Mouse (Mus musculus): Measurements from ENCODE around the gene Sf3a1.

The Sf3a1 gene

GRCm38 (mm10) chr11:4187318-4187700 is 27.2 kb downstream of the Sf3a1 start:
- DNase-seq = no peak

GRCm38 (mm10) chr11:4189182-4189581 is 29.0 kb downstream of the Sf3a1 start:
- no peak for DNase-seq

GRCm38 (mm10) chr11:4190677-4191076 is 30.5 kb downstream of the Sf3a1 start:
- no peak for DNase-seq

GRCm38 (mm10) chr11:4192757-4193156 is 32.6 kb downstream of the Sf3a1 start:
- DNase-seq = no peak

DNA sequence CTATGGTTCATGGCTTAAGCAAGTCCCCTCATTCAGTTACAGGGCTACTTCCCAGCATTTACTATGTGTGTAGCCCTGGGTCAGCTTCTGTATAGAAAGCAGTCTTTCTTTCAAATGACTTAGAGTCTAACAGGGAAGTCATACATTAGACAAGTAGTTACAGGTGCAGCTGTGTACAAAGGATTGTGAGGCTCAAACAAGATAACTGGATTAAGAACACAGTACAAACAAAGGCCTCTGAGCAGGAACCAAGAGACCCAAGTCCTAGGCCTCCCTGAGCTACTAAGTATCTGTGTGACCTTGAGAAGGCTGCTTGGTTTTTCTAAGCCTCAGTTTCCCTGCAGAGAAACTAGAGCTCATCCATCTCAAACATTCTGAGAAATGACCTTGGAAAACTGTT is 33.3 kb downstream of the Sf3a1 start:
- DNase-seq = no peak

- no peak for DNase-seq
Measured at GRCm38 (mm10) chr11:4195597-4196031, 35.5 kb downstream of the Sf3a1 start.

- no peak for DNase-seq
Measured at GRCm38 (mm10) chr11:4196636-4197035, 36.5 kb downstream of the Sf3a1 start.

GRCm38 (mm10) chr11:4197691-4198090 is 37.5 kb downstream of the Sf3a1 start:
- DNase-seq = no peak

- no peak for DNase-seq
Measured at GRCm38 (mm10) chr11:4201981-4202700, 42.0 kb downstream of the Sf3a1 start.

GRCm38 (mm10) chr11:4202995-4203704 is 43.0 kb downstream of the Sf3a1 start:
- DNase-seq = no peak

DNA sequence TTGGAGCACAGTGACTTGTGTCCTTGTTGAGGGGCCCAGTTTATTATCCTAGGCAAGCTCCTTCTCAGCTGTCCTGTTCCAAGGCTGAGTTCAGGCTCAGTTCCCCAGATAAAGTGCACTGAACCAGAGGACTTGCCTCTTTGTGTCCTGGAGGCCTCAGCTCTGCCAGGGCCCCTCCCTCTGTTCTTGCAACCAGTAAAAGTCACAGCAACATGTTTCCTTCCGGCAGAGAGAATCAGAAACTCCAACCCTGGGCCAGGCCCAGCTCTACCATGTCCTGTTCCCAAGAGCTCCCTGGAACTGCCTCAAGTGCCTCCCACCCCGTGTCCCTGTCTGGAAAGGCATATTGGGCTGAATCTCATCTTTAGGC is 43.5 kb downstream of the Sf3a1 start:
- DNase-seq = peak; percentile 51 to 61

DNA sequence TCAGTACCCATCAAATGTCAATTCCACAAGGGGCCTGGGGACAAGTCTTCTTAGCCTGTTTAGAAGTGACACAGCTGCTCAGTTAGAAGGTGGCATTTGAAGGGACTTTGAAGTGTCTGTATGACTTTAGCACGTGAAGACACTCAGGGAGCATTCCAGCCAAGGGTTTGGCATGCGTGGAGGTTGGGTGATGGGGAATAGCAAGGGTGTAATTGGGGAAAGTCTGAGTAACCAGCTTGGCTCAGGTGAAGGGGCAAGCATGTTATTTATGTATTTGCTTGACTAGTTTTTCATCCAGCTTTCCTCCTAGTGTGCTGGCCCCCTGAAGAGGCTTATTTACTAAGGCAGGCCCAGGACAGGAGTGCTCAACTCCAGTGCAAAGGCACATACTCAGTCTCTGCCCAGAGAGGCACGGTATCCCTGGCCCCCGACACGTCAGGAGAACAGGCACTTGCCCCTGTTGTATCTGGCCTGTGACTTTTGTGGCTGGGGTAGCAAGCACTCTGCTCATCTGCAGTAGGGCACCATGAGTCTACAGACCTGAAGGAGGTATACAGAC is 45.0 kb downstream of the Sf3a1 start:
- DNase-seq = no peak

DNA sequence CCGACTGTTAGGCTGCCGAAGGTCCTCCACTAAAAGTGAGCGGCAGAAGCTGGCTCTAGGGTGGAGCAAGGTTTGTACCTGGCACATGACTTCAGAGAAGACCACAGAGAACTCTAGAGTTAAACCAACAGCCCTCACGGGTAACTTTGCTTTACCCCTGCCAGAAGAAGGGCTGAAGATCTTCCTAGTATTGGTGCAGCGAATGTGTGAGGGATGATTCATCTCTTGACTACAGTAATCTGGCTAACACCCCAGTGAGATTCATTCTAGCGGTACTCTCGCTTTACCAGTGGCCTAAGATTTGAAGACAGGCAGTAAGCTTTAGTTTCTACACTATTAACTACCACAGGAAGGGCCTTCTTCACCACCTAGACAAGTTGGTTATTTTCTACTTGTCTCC is 45.8 kb downstream of the Sf3a1 start:
- no peak for DNase-seq

GRCm38 (mm10) chr11:4206563-4206962 is 46.4 kb downstream of the Sf3a1 start:
- DNase-seq = peak in 1 of 2 experiments; percentile 36

DNA sequence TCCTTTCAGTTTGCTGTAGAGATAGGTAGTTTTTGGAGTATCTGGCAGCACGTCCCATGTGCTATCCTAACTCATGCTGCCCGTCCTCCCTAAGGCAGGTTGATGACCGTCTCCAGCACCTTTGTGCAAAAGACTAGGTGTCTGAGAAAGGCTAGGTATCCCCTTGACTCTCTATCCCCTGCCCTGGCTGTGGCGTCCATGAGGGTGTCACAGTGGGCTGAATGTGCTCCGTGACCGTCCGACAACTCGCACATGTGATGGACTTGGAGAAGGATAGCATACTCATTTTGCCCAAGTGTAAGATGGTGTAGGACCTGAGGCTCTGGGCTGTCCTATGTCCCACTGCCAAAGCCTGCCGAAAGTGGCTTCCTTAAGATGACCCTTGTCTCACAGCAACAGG is 47.5 kb downstream of the Sf3a1 start:
- no peak for DNase-seq

DNA sequence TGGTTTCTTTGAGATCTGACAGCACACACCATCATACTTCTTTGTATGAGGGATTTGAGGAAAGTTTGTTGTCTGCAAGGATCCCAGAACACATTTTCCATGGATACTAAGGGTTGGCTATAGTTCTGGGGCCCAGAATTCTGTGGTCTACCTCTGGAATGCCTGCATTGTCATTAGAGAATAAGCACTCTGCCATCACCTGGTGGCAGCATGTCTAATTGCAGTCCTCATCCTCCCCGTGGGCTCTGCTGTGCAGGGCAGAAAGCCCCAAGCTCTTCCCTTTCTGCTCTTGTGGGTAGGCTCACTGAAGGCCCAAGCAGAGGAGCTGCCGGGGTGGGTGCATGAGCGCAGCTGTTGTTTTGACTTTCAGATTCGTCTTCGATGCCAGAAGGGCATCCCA is 49.4 kb downstream of the Sf3a1 start:
- no peak for DNase-seq

- no peak for DNase-seq
Measured at GRCm38 (mm10) chr11:4210786-4211185, 50.6 kb downstream of the Sf3a1 start.

GRCm38 (mm10) chr11:4213107-4213506 is 53.0 kb downstream of the Sf3a1 start:
- DNase-seq = no peak

- DNase-seq = no peak
Measured at GRCm38 (mm10) chr11:4214572-4214971, 54.4 kb downstream of the Sf3a1 start.

- DNase-seq = no peak
Measured at GRCm38 (mm10) chr11:4215061-4215460, 54.9 kb downstream of the Sf3a1 start.

DNA sequence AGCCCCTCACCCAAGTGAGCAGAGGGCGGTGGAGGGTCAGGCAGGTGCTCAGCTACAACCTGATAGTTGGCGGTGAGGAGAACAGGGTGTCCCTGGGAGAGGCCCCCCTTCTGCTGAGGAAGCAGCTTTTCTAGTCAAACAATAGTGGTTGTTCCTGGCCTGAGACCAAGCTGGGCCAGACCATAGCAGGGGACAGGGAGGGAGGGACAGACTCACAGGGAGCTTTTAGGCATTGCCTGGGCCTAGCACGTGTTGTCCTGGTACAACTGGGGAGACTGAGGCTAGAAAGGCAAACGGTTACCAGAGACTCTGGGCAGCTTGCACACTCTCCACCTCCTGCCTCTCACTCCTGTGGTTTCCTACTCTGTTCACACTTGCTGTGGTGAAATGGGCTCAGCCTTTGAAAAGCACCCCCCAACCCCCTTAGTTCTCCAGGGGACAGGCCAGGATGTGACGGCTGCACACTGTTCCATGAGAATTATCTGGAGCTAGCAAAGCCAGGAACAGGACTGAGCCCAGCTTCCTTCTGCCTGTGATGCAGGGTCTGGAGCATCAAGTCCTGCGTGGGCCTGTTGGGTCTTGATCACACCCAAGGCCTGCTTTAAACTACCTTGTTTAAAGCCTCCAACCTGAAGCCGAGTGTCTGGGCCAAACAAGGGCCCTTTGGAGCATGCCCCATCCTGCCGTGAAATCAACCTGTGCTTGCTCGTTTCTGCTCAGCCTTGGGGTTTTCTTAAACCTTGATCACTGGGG is 56.3 kb downstream of the Sf3a1 start:
- DNase-seq = no peak

- DNase-seq = peak; percentile 78 to 83
Measured at GRCm38 (mm10) chr11:4217914-4218629, 57.9 kb downstream of the Sf3a1 start, which contains the start of gene Castor1. Castor1 (plus strand) TSS chr11:4218225.

- DNase-seq = no peak
Measured at GRCm38 (mm10) chr11:4218637-4219036, 58.5 kb downstream of the Sf3a1 start.

Data from thymus, adult 18-20 months (tissue).